Mouse (Mus musculus) embryonic facial prominence, embryonic 11.5 days (tissue): Measurements from ENCODE around the gene Sema4f. TPM values are rescaled to one million over a fixed set of nuclear protein-coding genes. Genes with fewer than 3 reads are reported as not detected.

Experiments
- polyA plus RNA-seq: library from polyadenylated mRNA; unstranded; fragments of >200 nt; fragmentation: Nextera tagmentation; extraction: Ambion mirVana; gene quantifications from 2 replicates; pipeline ENCODE4 v1.2.1, GENCODE M21; 2014

Gene Sema4f
- polyA plus RNA-seq, 1 experiment from 2014 or later: 0.97 TPM

Other genes starting within 250 kb of the Sema4f start
- 116 and 118 TPM in 2 replicates for gene Pole4, start 234.4 kb downstream of the Sema4f start, polyA plus RNA-seq
- gene Hk2, start 165.3 kb downstream of the Sema4f start, polyA plus RNA-seq: 17.0 and 17.3 TPM in 2 replicates
- gene M1ap, start 7.1 kb upstream of the Sema4f start, polyA plus RNA-seq: 0.21 and 0.50 TPM in 2 replicates
- gene Dok1, start 93.7 kb upstream of the Sema4f start, polyA plus RNA-seq: 5.4 and 8.2 TPM in 2 replicates
- 8.9 and 10.1 TPM in 2 replicates for gene Loxl3, start 94.4 kb upstream of the Sema4f start, polyA plus RNA-seq
- gene Aup1, start 114.8 kb upstream of the Sema4f start, polyA plus RNA-seq: 105 and 108 TPM in 2 replicates
- gene Htra2, start 115.5 kb upstream of the Sema4f start, polyA plus RNA-seq: 33.3 and 34.9 TPM in 2 replicates
- 0.45 and 0.66 TPM in 2 replicates for gene Dqx1, start 118.1 kb upstream of the Sema4f start, polyA plus RNA-seq
- 7.9 and 9.7 TPM in 2 replicates for gene Tlx2, start 130.5 kb upstream of the Sema4f start, polyA plus RNA-seq
- 40.9 and 42.9 TPM in 2 replicates for gene Pcgf1, start 138.1 kb upstream of the Sema4f start, polyA plus RNA-seq
- gene Lbx2, start 146.6 kb upstream of the Sema4f start, polyA plus RNA-seq: 0.73 and 0.89 TPM in 2 replicates
- gene Ccdc142, start 161.8 kb upstream of the Sema4f start, polyA plus RNA-seq: 0.62 and 1.8 TPM in 2 replicates
- 0.97 and 1.8 TPM in 2 replicates for gene Gm42688, start 161.8 kb upstream of the Sema4f start, polyA plus RNA-seq
- 126 and 129 TPM in 2 replicates for gene Mrpl53, start 169.3 kb upstream of the Sema4f start, polyA plus RNA-seq
- 22.1 and 23.9 TPM in 2 replicates for gene Mogs, start 175.7 kb upstream of the Sema4f start, polyA plus RNA-seq
- 146 and 156 TPM in 2 replicates for gene Wbp1, start 181.8 kb upstream of the Sema4f start, polyA plus RNA-seq
- gene Ino80b, start 185.7 kb upstream of the Sema4f start, polyA plus RNA-seq: 17.5 and 19.5 TPM in 2 replicates
- gene Rtkn, start 195.7 kb upstream of the Sema4f start, polyA plus RNA-seq: 17.7 and 18.3 TPM in 2 replicates
- gene Wdr54, start 216.6 kb upstream of the Sema4f start, polyA plus RNA-seq: 10.7 and 11.1 TPM in 2 replicates
- gene 1700003E16Rik, start 216.6 kb upstream of the Sema4f start, polyA plus RNA-seq: 0.97 and 1.4 TPM in 2 replicates
- gene Dctn1, start 226.2 kb upstream of the Sema4f start, polyA plus RNA-seq: 67.0 and 73.5 TPM in 2 replicates